Mouse (Mus musculus) MN1 (cell line): ENCODE measurements around the gene Tmem220.
"Not testable (repeated sequence)": the region's sequence is repeated elsewhere in the genome, so short reads cannot be mapped to it uniquely, and the experiment has no call there.

Experiments
- DNase-seq: peaks from one replicate; pipeline ENCODE4 v3.0.0-alpha.2; 2016; ENCODE audit warnings: low spot score

Tmem220 gene

DNA sequence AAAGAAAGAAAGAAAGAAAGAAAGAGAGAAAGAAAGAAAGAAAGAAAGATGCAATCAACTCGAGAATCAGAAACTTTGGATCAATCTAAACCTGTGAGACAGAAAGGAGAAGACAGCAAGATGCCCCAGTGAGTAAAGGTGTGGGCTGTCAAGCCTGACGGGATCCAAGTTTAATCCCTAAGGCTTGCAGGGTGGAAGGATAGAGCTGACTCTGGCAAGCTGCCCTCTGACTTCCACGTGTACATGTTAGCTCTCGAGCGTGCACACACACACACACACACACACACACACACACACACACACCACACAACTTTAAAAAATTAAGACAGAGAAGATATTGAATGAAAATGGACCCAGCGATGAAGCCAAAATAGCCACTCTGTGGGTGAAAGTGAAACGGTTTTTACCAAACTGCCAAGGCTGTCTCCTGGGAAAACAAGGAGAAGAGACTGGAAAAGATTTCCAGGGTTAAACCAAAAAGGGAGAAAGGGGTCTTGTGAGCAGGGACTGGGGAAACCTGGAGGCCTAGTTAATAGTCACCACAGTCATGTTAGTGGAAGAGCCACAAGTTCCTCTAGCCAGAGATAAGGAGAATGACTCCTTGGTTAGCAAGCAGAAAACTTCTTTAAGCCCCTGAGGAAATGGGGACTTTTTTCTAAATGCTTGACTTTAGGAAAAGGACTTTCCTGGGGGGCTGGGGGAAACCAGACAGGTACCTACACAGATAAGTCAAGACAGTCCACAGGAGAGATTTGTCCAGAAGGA lies 5.1 kb upstream of the Tmem220 start:
- no peak for DNase-seq

DNA sequence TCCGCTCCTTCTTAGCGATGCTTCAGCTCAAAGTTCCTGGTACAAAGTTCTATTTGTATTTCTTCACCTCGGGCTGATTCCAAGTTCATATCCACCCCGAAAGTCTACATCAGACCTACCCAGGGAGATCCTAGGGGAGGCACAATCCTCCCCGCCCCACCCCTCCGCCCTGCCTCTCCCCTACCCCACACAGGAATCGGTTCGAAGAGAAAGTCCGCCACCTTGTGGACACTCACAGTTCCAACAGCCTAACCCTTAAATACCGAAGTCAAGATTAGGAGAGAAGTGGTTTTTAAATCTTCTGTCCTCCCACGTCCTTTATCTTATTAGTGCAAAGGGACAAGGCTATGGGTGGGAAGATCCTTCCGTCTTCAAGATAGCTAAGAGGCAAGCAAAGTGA lies 4.0 kb upstream of the Tmem220 start:
- DNase-seq = peak; percentile 66

DNA sequence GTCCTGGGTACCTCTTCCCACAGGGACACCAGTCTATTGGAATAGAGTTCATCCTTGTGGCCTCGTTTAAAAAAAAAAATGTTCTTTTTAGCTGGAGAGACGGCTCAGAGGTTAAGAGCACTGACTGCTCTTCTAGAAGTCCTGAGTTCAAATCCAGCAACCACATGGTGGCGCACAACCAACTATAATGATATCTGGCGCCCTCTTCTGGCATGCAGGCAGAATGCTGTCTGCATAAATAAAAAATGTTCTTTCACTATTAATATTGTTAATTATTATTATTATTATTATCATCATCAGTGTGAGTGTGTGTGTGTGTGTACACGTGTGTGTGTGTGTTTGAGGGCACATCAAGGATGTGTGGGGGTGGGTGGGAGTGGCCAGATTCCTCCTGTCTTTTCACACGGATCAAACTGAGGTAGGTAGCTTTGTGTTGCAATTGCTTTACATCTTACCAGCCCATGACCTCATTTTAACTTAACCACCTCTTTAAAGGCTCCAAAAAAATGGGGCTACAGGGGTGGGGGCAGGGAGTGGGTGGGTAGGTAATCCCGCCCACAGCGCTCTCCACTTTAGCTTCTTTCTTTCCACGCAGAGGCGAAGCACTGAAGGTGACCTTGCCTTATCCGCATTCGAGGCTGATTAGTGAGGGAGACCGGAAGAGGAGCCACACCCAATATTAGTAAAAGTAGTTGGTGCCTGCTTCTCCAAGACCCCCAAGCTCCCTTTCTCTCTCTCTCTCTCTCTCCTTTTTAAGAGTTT lies 2.4 kb upstream of the Tmem220 start:
- no peak for DNase-seq

DNA sequence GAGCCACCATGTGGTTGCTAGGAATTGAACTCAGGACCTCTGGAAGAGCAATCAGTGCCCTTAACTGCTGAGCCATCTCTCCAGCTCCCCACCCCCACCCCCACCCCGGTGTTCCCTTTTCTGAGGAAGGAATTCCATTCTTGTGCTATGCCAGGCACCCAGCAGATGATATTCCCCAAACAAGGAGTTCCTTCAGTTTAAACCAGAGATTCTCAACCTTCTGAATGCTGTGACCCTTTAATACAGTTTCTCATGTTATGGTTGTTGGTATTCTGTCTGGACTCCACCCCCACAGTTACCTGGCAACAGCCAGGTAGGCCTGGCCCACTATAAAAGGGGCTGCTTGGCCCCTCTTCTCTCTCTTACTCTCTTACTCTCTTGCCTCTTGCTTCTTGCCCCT lies 1.8 kb upstream of the Tmem220 start:
- DNase-seq = not testable (repeated sequence)

DNA sequence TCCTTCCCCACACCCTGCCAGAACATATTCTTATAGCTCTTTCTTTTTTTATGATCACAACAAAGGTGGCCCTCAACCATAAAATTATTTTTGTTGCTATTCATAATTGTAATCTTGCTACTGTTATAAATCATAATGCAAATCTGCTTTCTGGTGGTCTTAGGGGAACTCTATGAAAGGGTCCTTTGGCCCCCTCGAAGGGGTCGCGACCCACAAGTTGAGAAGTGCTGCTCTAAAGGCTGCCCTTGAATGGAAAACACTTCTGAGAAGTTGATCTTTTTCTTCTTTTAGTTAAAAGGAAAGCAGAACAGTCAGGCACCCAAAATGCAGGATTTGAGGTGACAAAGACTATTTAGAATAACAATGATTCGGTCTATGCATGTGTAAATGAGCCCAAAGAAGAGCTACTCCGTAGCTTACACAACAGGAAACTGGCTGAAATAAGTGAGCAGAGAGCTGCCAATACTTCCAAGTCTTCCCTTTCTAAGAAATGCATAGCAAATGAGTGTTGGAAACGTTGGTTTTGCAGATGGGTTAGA lies 1.1 kb upstream of the Tmem220 start:
- no peak for DNase-seq

DNA sequence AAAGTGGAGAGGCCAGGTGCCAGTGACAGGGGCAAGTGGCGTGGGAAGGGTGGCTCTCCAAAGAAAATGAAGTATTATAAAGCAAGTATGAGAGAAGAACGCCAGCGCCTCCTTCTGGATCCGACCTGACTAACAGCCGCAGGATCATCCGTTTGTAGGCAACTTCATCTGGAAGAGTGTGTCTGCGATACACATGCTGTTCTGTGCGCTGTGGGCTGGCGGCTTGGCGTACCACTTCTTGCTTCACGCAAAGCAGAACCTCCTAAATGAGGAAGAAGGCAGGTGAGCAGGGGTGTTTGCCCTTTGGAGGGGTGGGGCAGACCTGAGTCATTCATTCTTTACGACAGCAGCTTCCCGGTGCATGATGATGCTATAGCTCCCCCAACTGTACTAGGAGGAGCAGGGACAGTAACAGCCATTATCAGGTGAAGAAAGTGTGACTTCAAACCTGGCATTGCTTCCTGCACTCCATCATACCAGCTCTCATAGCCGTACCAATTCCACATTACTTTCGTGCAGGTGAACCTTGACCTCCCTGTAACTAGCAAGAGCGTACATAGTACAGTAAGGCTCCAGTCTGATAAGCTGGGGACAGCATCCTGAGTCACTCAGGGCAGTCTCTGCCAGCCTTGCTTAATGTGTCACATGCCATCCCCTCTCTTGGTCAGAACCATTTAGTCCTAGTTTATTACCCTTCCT lies 6.1 kb downstream of the Tmem220 start:
- DNase-seq = no peak

DNA sequence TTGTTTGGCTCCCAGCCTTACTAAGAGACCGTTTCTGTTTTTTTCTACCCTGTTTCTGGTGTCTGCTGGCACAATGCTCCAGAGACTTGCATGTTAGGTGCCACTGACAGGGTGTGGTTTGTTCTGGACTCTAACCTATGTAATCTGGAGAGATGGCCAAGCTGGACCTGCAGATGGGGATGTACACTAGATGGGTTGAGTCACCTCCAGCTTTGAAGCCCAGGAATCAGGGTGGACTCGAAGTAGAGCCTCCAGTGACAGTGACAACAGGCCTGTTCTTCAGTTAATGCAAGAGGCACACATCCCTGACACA lies 6.6 kb downstream of the Tmem220 start:
- peak; percentile 46 for DNase-seq

DNA sequence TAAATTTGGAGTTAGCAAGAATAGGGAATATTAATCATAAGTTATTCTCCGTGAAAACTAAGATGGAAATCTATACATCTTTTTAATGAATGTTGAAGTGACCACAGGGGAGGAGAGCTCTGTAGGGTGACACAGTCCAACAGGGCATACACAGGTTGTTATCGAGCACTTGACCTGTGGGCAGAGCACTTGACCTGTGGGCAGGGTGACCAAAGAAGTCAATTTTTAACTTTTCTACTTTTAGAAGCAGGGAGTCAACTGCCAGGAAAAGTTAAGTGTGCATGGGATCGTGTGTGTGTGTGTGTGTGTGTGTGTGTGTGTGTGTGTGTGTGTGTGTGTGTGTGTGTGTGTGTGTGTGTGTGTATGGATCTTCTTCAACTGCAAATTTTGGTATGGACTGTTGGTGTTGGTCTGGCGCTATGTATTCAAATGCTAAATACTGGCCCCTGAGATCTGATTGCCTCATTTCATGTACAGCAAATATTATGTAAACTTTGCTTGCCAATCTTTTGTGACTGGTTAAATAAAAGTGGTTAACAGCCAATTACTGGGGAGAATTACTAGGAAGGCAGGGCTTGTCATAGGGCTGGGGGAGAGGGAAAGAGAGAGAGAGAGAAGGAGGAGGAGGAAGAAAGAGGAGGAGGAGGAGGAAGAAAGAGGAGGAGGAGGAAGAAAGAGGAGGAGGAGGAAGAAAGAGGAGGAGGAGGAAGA lies 10.0 kb downstream of the Tmem220 start:
- no peak for DNase-seq

DNA sequence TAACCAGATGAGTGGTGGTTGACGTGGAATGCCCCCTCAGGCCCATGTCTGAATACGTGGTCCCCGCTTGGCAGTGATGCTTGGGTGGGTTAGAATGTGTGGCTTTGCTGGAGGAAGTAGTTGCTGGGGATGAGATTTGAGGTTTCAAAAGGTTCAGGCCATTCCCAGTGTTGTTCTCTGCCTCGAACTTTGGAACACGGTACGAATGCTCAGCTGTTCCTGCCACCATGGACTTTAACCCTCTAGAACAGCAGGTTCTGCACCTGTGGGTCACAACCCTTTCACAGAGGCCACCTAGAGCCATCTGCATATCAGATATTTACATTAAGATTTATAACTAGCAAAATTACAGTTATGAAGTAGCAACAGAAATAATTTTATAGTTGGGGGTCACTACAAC lies 11.3 kb downstream of the Tmem220 start:
- DNase-seq = no peak

DNA sequence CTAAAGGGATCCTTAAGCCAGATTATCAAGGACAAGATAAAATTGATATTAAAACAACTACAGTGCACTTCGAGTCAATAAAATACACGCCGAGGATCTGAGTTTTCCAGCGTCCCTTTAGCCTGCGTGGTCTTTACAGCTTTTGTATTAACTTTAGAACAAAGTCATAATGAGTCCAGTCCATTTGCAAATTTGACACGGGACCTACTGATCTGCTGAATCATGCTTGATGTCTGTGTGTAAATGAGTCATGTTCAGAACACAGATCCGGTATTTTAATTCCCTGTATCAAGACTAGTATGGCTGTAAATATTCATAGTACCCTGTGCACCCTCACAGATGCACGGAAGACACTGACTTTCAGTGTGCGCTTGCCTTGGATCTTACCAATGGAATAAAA lies 11.9 kb downstream of the Tmem220 start:
- DNase-seq = no peak

DNA sequence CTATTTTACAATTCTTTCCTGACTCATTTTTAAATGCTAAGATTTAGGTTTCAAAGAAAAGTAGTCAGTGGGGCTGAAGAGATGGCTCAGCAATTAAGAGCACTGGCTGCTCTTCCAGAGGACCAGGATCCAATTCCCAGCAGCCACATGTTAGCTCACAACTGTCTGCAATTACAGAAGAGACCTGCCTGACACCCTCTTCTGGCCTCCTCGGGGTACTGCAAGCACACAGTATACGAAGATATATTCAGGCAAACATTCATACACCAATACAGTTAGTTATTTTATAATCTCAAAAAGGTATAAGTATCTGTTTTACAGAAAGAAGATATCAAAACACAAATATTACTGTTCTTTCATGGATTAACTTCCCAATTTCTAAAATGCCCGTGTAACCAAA lies 14.8 kb downstream of the Tmem220 start:
- DNase-seq = no peak

DNA sequence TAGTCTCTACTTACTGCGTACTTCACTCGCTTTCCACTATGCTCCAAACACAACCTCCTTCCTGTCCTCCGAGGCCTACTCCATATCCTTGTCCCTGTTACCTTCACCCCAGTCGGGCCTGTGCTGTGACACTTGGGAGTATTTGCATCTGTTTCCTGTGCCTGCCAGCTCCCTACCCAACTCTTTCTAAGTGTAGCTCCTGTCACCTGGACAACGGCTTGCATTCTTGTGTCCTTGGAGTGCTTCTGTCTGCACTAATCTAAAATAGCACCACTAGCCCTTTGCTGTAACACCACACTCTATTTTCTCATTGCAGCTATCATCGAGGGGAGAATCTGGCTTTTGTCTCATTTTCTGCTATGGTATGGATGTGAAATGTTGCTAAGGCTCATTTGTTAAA lies 15.5 kb downstream of the Tmem220 start:
- no peak for DNase-seq

DNA sequence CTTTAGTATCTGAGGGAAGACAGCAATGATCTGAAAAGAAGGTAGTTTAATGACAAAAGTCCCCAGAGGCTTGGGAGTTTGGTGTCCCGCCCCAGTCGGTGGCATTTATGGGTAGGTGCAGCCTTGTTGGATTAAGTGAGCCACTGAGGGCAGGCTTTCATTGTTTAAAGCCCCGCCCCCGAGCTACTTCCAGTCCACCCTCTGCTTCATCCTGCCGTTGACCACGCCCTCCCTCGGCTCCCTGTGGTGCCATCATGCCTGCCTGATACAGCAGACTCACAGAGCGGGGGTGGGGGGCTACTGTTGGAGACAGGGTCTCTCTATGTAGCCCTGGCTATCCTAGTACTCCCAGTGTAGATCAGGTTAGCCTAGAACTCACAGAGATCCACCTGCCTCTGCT lies 18.1 kb downstream of the Tmem220 start:
- no peak for DNase-seq

DNA sequence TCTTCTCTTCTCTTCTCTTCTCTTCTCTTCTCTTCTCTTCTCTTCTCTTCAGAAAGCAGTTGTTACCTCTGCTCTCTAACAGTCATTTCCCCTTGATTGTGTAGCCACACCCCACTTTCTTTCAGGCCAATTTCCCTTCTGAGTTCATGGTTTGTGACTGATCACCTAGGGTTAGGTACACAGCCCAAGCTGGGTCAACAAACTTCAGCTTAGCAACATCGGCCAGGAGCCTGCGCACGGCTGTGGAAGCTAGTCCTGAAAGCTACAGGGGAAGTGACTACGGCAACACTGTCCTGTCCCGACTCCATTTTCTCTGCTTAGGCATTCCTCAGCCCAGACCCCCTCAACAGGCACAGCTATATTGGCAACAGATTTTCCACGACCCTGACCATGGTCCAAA lies 20.0 kb downstream of the Tmem220 start:
- DNase-seq = no peak

DNA sequence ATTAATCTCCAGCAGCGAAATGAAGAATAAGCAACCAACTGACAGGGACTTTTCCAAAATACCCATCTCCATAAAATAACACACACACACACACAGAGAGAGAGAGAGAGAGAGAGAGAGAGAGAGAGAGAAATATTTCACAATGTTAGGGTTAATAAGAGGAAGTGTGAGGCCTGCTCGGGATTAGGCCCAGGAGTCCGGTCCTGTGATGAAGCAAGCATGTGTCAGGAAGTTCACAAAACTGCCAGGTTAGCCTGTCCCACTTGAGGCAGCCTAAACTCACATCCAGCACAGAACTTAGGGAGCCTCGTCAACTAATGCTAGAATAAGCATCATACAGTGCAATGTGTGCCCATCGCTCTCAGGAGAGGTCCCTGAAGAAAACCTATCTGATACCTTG lies 22.2 kb downstream of the Tmem220 start:
- no peak for DNase-seq

DNA sequence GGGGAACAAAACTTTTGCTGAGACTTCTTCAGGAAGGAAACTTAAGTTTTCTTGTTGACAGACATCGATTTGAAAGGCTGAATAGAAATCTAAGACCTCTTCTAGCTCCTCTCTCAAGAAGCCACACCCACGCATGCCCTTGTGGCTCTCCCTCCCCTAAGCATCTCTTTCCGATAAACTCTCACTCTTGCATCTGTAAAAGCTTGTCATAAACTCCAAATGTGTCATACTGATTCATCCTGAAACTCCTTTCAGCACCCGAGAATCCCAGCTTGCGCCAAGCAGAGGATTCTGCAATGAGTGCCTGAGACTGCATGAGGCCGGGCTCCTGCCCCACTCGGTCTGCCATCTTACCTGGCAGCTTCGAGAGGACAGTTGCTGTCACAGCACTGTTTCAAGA lies 23.5 kb downstream of the Tmem220 start:
- DNase-seq = no peak

DNA sequence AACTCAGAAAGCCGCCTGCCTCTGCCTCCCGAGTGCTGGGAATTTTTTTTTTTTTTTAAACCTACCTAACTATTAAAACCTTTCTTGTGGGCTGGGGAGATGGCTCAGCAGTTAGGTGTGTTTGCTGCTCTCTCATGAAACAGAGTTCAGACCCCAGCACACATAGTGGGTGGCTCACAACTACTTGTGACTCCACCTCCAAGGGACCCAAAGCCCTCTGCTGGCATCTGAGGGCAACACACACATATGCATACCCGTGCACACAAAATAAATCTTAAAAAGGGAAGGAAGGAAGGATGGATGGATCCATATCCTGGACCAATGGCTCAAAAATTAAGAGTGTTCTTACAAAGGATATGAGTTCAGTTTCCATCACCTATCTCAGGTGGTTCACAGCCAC lies 24.3 kb downstream of the Tmem220 start:
- no peak for DNase-seq

DNA sequence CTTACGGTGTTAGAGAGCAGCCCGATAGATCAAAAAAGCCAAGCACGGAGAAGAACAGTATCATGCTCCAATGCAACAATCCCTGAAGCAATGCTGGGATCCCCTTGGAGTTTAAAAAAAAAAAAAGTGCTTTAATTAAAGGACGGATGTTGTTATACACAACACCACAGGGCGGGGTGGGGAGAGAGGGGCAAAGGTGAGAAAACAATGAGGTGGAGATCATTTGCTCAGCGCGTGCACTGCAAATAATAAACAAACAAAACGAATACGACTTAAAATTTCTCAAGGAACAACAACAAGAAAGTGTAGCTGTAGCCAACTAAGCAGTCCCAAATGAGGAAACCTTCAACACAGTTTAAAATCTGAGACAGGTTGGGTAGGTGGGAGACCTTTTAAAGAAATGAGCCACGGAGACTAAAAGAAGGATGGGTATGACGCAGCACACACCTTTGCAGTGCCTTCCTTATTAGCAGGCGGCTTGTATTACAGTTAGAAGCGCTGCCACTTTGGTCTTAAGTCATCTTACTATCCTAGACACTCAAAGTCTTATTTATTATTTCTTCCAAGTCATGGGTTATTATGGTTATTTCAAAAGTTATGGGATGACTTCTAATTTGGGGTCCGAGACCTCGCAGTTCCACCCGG lies 26.8 kb downstream of the Tmem220 start:
- peak; percentile 19 for DNase-seq

DNA sequence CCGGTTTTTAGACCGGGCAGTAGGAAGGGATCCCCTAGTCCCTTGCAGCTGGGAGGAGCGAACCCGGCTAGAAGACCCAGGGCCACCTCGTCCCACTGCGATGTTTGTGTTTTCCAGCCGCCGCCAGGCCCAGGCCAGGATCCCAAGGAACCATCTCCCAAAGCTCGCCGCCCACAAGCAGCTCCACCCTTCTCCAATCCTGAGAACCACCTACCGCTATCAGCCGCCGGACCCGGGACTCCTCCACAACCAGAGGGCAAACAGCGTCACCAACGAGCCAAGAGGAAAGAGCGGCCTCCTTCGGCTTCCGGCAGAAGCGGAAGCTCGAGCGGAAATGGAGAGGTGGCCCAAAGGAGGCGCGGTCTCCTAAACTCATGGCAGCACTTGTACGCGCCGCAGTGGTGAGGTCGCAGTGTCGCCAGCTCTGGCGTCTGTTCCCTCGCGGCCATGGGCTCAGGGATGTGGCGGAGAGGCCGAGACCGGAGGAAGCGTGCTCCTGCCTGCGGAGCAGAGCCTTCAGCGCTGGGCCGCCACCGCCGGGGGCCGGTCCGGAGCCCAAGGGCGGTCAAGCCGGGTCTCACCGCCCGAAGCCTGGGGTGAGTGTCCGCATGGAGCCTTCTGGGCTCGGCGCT lies 27.5 kb downstream of the Tmem220 start, which contains the start of the genes Adprm and Sco1:
TSS of gene Adprm (minus strand) at position 274 of the 632 bp plus-strand sequence.
TSS of gene Sco1 (plus strand) at position 350 of the 632 bp plus-strand sequence.
- DNase-seq = peak; percentile 89

DNA sequence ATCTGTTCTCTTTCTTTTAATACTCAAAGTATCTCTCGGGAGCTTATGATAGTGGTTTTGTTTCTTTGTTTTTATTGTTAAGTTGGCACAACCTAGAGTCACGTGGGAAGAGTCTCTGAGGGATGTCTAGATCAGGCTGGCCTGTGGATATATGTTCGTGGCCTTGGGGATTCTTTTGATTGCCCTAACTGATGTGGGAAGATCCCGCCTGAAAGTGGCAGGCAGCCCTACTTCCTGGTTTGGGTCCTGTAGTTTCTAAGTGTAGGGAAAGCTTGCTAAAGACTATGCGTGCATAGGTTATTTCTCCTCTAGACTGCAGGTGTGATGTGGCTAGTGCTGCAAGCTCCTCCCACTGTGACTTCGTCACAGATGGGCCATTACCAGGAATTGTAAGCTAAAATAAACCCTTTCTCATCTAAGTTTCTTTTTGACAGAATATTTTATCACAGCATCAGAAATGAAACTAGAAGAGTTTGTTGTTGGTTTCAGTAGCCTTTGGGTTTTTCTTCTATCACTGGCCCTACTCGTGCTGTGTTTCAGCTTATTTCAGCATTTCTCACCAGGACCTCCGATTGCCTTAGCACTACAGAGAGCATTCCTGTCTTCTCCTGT lies 29.9 kb downstream of the Tmem220 start:
- DNase-seq = no peak

DNA sequence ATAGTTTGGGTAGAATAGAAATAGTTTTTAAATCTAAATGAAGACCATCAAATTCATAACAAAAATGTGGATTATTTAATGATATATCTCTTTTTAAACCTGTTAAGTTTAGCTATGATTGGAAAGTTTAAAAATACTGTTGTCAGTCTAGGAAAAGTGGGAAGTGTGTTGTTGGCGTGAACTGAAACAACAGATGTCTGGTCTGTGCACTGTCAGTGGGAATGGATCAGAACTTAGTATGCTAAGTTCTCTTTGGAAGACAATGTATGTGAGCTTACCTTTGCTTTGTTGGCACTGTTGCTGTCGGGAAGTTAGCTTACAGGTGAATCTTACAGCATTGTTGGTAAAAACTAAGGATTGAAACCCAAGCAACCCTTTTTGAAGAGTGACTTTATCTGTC lies 36.4 kb downstream of the Tmem220 start:
- no peak for DNase-seq
